In the genomic region with DNA sequence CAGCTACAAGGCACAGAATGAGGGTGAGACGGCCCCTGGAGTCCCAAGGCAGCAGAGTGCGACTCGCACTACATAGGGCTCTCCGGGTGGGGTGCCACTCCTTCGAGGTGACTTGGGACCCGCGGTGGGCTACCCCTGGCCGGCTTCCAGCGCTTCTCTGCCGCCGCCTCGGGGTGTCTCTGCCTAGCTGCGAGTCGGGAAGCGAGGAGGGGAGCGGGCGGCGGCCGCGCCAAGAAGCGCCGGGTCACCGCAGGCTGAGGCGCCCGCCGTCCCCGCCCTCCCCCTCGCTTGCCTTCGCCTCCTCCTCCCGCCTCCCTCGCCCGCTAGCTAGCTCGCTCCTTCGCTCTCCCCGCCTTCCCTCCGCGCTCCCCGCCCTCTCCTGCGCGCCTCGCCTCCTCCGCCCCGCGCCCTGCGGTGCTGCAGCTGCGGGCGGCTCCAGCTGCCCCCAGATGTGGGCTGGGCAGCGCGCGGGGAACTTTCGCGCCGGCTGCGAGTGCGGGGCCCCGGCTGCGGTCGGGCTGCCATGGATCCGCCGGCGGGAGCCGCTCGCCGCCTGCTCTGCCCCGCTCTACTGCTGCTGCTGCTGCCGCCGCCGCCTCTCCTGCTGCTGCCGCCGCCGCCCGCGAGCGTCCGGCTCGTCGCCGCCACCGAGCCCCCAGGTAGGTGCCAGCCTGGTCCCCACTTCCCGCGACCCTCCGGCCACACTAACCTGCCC, we compare ENCODE assay signal across 8 mouse cellular contexts. TPM values are rescaled to one million over a fixed set of nuclear protein-coding genes. Genes with fewer than 3 reads are reported as not detected.
DNase-seq lines count a peak whose midpoint lies in the region; ATAC-seq and TF ChIP-seq lines count a peak whose summit lies in the region.

A gene (plus strand): TSS at position 444 of the 715 bp plus-strand sequence.

- no peaks in the 10 kb centered on the region for H3K4me1 ChIP-seq in G1E (ENCODE audit: insufficient read depth, low read depth, low read length)
- H3K4me1 ChIP-seq in forebrain, postnatal 0 days (ENCODE audit: insufficient read depth) = no peaks in the 10 kb centered on the region; the same call in 1 of the 2 replicates

- ATAC-seq in G1E (ENCODE audit: extremely low read depth, insufficient number of reproducible peaks, low FRiP score, poor library complexity, severe bottlenecking) = no peak
- ATAC-seq in forebrain, postnatal 0 days = peak; percentile 79
- peak; percentile 81 for ATAC-seq in megakaryocyte progenitor cell, adult 5-6 weeks (replicated peaks; ENCODE audit: poor library complexity)

- intact Hi-C loops in heart, postnatal 36 days (cut with DNase I) = loop anchor here (1.0 to 5.0 kb wide), 3 partner anchors 69 to 168 kb away; no protein-coding TSS in a partner anchor
- intact Hi-C loops in left cerebral cortex, postnatal 14 days (cut with DNase I) = loop anchor here (5.0 kb wide), 2 partner anchors 159 to 166 kb away; no protein-coding TSS in a partner anchor

- no peak for DNase-seq in G1E (ENCODE audit: low spot score)
- peak; percentile 81 for DNase-seq in brain, embryonic 14.5 days (ENCODE audit: low read depth)
- DNase-seq in forebrain, postnatal 0 days = peak; percentile 70
- DNase-seq in heart, postnatal 36 days = peak; percentile 76 to 84
- peak in 1 of 2 experiments; percentile 52 for DNase-seq in left cerebral cortex, postnatal 14 days (ENCODE audit: low spot score in 2 of 2)
- DNase-seq in right cerebral cortex, postnatal 25 days = peak; percentile 73
- DNase-seq in T-cell, adult 2 months (ENCODE audit: low spot score) = no peak

- peaks cover 80% of the 10 kb centered on the region for H3K9me3 ChIP-seq in G1E (replicated peaks)
- H3K9me3 ChIP-seq in forebrain, postnatal 0 days (ENCODE audit: low read length) = no peaks in the 10 kb centered on the region

- H3K27me3 ChIP-seq in G1E (ENCODE audit: insufficient read depth, low read length) = no peaks in the 10 kb centered on the region
- peaks cover 14% of the 10 kb centered on the region for H3K27me3 ChIP-seq in forebrain, postnatal 0 days (ENCODE audit: insufficient read depth, low read length)

- under 1% methylated on average over 53 of the region's 82 CpGs for WGBS in forebrain, postnatal 0 days

- peak within 1 kb of the TSS; percentile 53 for H3K9ac ChIP-seq in forebrain, postnatal 0 days

- no peaks in the 10 kb centered on the region for H3K36me3 ChIP-seq in G1E (replicated peaks)
- no peaks in the 10 kb centered on the region for H3K36me3 ChIP-seq in forebrain, postnatal 0 days (ENCODE audit: insufficient read depth)

- no peak within 1 kb of the TSS for H3K27ac ChIP-seq in forebrain, postnatal 0 days (ENCODE audit: low read depth, low read length)

- TF ChIP-seq POLR2A in brain, embryonic 14.5 days (IDR thresholded peaks at IDR 0.05; ENCODE audit: borderline replicate concordance, extremely low read depth, insufficient read depth, insufficient read length, poor library complexity, severe bottlenecking) = no peak

- no peak for TF ChIP-seq CTCF in G1E (IDR thresholded peaks at IDR 0.05; ENCODE audit: low read depth, low read length)
- TF ChIP-seq CTCF in brain, embryonic 14.5 days (IDR thresholded peaks at IDR 0.05; ENCODE audit: borderline replicate concordance, extremely low read depth, insufficient read depth, insufficient read length) = no peak
- peak; percentile 30 for TF ChIP-seq CTCF in forebrain, postnatal 0 days (IDR thresholded peaks at IDR 0.05; ENCODE audit: low read depth)

- H3K4me2 ChIP-seq in forebrain, postnatal 0 days (ENCODE audit: low read depth) = peak within 1 kb of the TSS; percentile 98

- H3K4me3 ChIP-seq in G1E (ENCODE audit: low read depth, low read length) = peak within 1 kb of the TSS; percentile 30; the same call in 1 of the 2 replicates
- peak within 1 kb of the TSS; percentile 70 for H3K4me3 ChIP-seq in forebrain, postnatal 0 days (ENCODE audit: low read depth, low read length)

RNA-seq across cellular contexts. Expression of the gene that starts here (rescaled TPM):
- not detected in 2 replicates for total RNA-seq in G1E (2014; fragmentation: Nextera tagmentation)
- under 0.01 and 0.05 TPM in 2 replicates for total RNA-seq in G1E (2017)
- not detected in 2 replicates for polyA plus RNA-seq in G1E (2012)
- 4.8 and 8.2 TPM in 2 replicates for polyA plus RNA-seq in brain, embryonic 14.5 days (2012; rRNA removed)
- total RNA-seq in forebrain, postnatal 0 days (2014; rRNA removed) = 7.7 and 13.1 TPM in 2 replicates
- polyA plus RNA-seq in forebrain, postnatal 0 days (2015; fragmentation: Nextera tagmentation; extraction: Ambion mirVana) = 4.1 and 4.4 TPM in 2 replicates
- 10 to 100 TPM; 16.3 to 18.7 TPM for total RNA-seq in heart, postnatal 36 days (2021)
- total RNA-seq in left cerebral cortex, postnatal 14 days (2021) = 10 to 100 TPM; 12.3 to 13.2 TPM
- total RNA-seq in megakaryocyte progenitor cell, adult 5-6 weeks (2015) = 0.17 TPM in 1 of 2 replicates, not detected in the other
- total RNA-seq in megakaryocyte progenitor cell, adult 5-6 weeks (2017) = not detected in 2 replicates

Comparison
In these comparisons a context has a peak if more than half of its experiments do, and no peak if none do; other contexts are left out.
1. Peak in ATAC-seq in megakaryocyte progenitor cell, adult 5-6 weeks; RNA of the gene not detected or under 1 TPM.
2. DNase-seq: peak in brain, embryonic 14.5 days (single experiment), forebrain, postnatal 0 days (single experiment), heart, postnatal 36 days (2 of 2) and right cerebral cortex, postnatal 25 days (single experiment); none in G1E (single experiment) and T-cell, adult 2 months (single experiment).